Mouse (Mus musculus): ENCODE measurements around the gene Neurl4. TPM values are rescaled to one million over a fixed set of nuclear protein-coding genes. Genes with fewer than 3 reads are reported as not detected.
A peak's percentile ranks its signal among the peaks of the same experiment; 100 is the strongest.

Gene Neurl4
- polyA plus RNA-seq, 1 experiment from 2014 or later: 9.7 TPM

DNA sequence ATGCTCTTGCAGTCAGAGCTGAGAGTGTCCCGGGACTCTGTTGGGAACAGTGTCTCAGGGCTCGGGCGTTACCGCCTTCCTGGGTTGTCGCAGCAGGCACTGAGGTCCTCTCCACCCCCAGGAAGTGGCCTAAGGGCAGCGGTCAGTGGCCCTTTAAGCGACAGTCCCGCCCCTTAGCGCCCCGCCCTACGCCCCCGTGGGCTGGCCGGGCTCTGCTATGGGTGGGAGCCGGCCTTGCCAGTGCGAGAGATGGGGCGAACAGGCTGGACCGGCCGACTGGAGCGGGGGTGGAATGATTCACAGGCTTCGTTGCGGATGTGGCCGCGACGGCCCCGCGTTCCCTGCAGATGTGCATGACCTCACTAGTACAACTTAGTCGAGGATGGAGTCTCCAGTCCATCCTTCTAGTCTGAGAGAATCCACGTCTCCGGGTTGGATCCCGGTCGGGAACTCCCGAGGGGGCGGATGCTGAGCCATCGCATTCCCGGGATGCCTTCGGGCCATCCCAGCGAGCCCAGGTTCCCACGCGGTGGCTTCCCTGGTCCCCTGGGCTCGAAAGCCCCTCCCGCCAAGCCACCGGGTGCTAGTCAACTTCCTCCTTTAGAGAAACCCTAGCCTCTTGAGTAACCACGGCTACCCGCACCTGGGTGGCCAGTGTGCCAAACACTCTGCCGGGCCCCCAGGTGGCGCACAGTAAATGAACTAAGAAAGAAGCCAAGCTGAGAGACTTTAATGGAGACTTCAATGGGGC lies 19.8 kb upstream of the Neurl4 start, which contains the start of gene Kctd11:
TSS of gene Kctd11 (minus strand) at position 554 of the 751 bp plus-strand sequence.
- H3K4me1 ChIP-seq (replicated peaks; ENCODE audit: insufficient read depth, low read length): peaks cover 27% of the 10 kb centered on the region
- H3K9ac ChIP-seq (ENCODE audit: low read depth, low read length): peak within 1 kb of the TSS; percentile 59
- DNase-seq (ENCODE audit: low spot score): peak; percentile 93
- H3K4me2 ChIP-seq (ENCODE audit: low read length): peak within 1 kb of the TSS; percentile 82
- no peaks in the 10 kb centered on the region for H3K9me3 ChIP-seq (replicated peaks; ENCODE audit: low read length)
- no peaks in the 10 kb centered on the region for H3K27me3 ChIP-seq (ENCODE audit: insufficient read depth, low read length)
- WGBS: under 1% methylated on average over 46 of the region's 46 CpGs
- peak within 1 kb of the TSS; percentile 46 for H3K4me3 ChIP-seq (replicated peaks; ENCODE audit: low read depth, low read length)
- H3K36me3 ChIP-seq (ENCODE audit: insufficient read depth, low read length): no peaks in the 10 kb centered on the region
- peak within 1 kb of the TSS; percentile 91 for H3K27ac ChIP-seq
- peak; percentile 87 for ATAC-seq (replicated peaks; ENCODE audit: low FRiP score, low read depth)
- TF ChIP-seq CTCF (IDR thresholded peaks at IDR 0.05; ENCODE audit: low read depth): peak; percentile 63

DNA sequence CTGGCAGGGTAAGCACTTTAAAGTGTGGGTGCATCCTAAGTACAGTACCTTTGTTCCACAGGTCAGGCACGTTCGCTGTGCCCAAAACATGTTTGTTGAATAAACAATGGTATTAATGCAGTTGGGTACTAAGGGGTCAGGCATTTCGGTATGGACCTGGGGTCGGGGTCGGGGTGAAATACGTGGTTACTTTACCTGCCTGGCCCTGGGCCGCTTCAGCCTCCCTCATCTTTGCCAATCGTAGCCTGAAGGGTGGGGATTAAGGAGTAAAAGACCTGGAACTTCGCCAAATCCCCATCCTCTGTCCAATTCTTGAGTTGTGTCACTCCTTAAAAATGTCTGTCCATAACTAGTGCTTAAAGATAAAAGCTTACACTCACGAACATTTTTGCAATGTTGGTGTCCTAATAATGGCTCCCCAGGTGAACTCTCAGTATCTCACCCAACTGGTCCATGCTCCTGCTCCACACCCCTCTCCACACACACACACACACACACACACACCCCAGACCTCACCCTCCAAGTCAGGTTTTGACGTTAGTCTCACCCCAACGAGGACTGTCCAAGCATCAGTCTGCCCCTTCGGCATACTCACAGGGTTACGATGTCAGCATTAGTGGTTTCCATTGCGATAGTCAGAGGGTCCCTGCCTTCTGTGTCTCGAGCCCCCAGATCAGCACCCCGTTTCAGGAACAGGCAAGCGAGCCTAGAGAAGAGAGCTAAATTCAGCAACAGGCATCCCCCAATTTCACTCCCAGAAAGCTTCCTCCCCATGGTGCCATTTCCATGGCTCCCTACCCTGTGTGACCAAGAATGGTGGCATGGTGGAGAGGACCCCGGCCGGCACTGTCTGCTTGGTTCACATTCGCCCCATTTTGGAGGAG lies 18.8 kb upstream of the Neurl4 start:
- H3K27me3 ChIP-seq (ENCODE audit: insufficient read depth, low read length): no peaks in the 10 kb centered on the region
- no peak for DNase-seq (ENCODE audit: low spot score)
- H3K4me3 ChIP-seq (replicated peaks; ENCODE audit: low read depth, low read length): peak overlapping the region; percentile 46
- H3K4me1 ChIP-seq (replicated peaks; ENCODE audit: insufficient read depth, low read length): peaks cover 27% of the 10 kb centered on the region
- H3K4me2 ChIP-seq (ENCODE audit: low read length): peak overlapping the region; percentile 82
- WGBS: 53% methylated on average over 21 of the region's 21 CpGs
- H3K27ac ChIP-seq: peak overlapping the region; percentile 91
- H3K9ac ChIP-seq (ENCODE audit: low read depth, low read length): peak overlapping the region; percentile 59
- ATAC-seq (replicated peaks; ENCODE audit: low FRiP score, low read depth): peak; percentile 2; the same call in 1 of the 2 replicates
- no peak for TF ChIP-seq CTCF (IDR thresholded peaks at IDR 0.05; ENCODE audit: low read depth)
- no peaks in the 10 kb centered on the region for H3K9me3 ChIP-seq (replicated peaks; ENCODE audit: low read length)
- no peaks in the 10 kb centered on the region for H3K36me3 ChIP-seq (ENCODE audit: insufficient read depth, low read length)

DNA sequence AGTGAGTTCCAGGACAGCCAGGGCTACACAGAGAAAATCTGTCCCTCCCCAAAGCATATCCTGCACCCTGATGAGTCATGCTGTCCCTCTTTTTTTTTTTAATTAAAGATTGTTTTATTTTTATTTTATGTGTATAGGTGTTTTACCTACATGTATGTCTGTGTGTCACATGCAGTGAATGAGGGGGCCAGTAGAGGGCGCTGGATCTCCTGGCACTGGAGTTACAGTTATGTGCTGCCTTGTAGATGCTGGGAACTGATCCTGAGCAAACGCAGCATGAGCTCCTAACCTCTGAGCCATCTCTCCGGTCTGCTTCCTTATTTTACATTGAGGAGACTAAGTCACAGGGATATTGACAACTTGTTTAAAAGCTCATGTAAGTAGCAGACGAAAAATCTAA lies 17.8 kb upstream of the Neurl4 start:
- no peak overlapping the region for H3K4me2 ChIP-seq (ENCODE audit: low read length)
- H3K4me3 ChIP-seq (replicated peaks; ENCODE audit: low read depth, low read length): no peak overlapping the region
- no peaks in the 10 kb centered on the region for H3K27me3 ChIP-seq (ENCODE audit: insufficient read depth, low read length)
- TF ChIP-seq CTCF (IDR thresholded peaks at IDR 0.05; ENCODE audit: low read depth): peak; percentile 58
- no peak for DNase-seq (ENCODE audit: low spot score)
- WGBS: 72% methylated on average over 4 of the region's 4 CpGs
- H3K9ac ChIP-seq (ENCODE audit: low read depth, low read length): no peak overlapping the region
- no peaks in the 10 kb centered on the region for H3K9me3 ChIP-seq (replicated peaks; ENCODE audit: low read length)
- peaks cover 22% of the 10 kb centered on the region for H3K4me1 ChIP-seq (replicated peaks; ENCODE audit: insufficient read depth, low read length)
- H3K36me3 ChIP-seq (ENCODE audit: insufficient read depth, low read length): no peaks in the 10 kb centered on the region
- no peak overlapping the region for H3K27ac ChIP-seq
- ATAC-seq (replicated peaks; ENCODE audit: low FRiP score, low read depth): no peak

GRCm38 (mm10) chr11:69883527-69884151 lies 17.2 kb upstream of the Neurl4 start:
- Histone ChIP-seq H3K9me3 (replicated peaks; ENCODE audit: low read length) (no peaks in the 10 kb centered on the region), H3K9ac (ENCODE audit: low read depth, low read length) (no peak overlapping the region), H3K4me3 (replicated peaks; ENCODE audit: low read depth, low read length) (no peak overlapping the region), H3K27ac (peak overlapping the region; percentile 2; the same call in 1 of the 2 replicates), H3K4me2 (ENCODE audit: low read length) (no peak overlapping the region), H3K27me3 (ENCODE audit: insufficient read depth, low read length) (no peaks in the 10 kb centered on the region), H3K36me3 (ENCODE audit: insufficient read depth, low read length) (no peaks in the 10 kb centered on the region), H3K4me1 (replicated peaks; ENCODE audit: insufficient read depth, low read length) (peaks cover 21% of the 10 kb centered on the region)
- 82% methylated on average over 8 of the region's 8 CpGs for WGBS
- no peak for DNase-seq (ENCODE audit: low spot score)
- ATAC-seq (replicated peaks; ENCODE audit: low FRiP score, low read depth): no peak
- TF ChIP-seq CTCF (IDR thresholded peaks at IDR 0.05; ENCODE audit: low read depth): no peak

- no peak overlapping the region for H3K9ac ChIP-seq (ENCODE audit: low read depth, low read length)
- ATAC-seq (replicated peaks; ENCODE audit: low FRiP score, low read depth) (no peak), DNase-seq (ENCODE audit: low spot score) (no peak)
- WGBS: 48% methylated on average over 9 of the region's 9 CpGs
- peak overlapping the region; percentile 30; the same call in 1 of the 2 replicates for H3K4me2 ChIP-seq (ENCODE audit: low read length)
- peaks cover 15% of the 10 kb centered on the region for H3K4me1 ChIP-seq (replicated peaks; ENCODE audit: insufficient read depth, low read length)
- no peaks in the 10 kb centered on the region for H3K9me3 ChIP-seq (replicated peaks; ENCODE audit: low read length)
- TF ChIP-seq CTCF (IDR thresholded peaks at IDR 0.05; ENCODE audit: low read depth): no peak
- H3K36me3 ChIP-seq (ENCODE audit: insufficient read depth, low read length): no peaks in the 10 kb centered on the region
- H3K27me3 ChIP-seq (ENCODE audit: insufficient read depth, low read length): no peaks in the 10 kb centered on the region
- H3K4me3 ChIP-seq (replicated peaks; ENCODE audit: low read depth, low read length): no peak overlapping the region
- peak overlapping the region; percentile 2; the same call in 1 of the 2 replicates for H3K27ac ChIP-seq
Measured at GRCm38 (mm10) chr11:69884240-69884639, 16.6 kb upstream of the Neurl4 start.

GRCm38 (mm10) chr11:69884663-69885062 lies 16.2 kb upstream of the Neurl4 start:
- Histone ChIP-seq H3K9ac (ENCODE audit: low read depth, low read length) (no peak overlapping the region), H3K4me1 (replicated peaks; ENCODE audit: insufficient read depth, low read length) (peaks cover 11% of the 10 kb centered on the region; the same call in 1 of the 2 replicates), H3K9me3 (replicated peaks; ENCODE audit: low read length) (no peaks in the 10 kb centered on the region), H3K36me3 (ENCODE audit: insufficient read depth, low read length) (no peaks in the 10 kb centered on the region), H3K27me3 (ENCODE audit: insufficient read depth, low read length) (no peaks in the 10 kb centered on the region), H3K4me3 (replicated peaks; ENCODE audit: low read depth, low read length) (no peak overlapping the region), H3K4me2 (ENCODE audit: low read length) (peak overlapping the region; percentile 30; the same call in 1 of the 2 replicates), H3K27ac (peak overlapping the region; percentile 2; the same call in 1 of the 2 replicates)
- WGBS: 66% methylated on average over 8 of the region's 8 CpGs
- TF ChIP-seq CTCF (IDR thresholded peaks at IDR 0.05; ENCODE audit: low read depth): no peak
- no peak for DNase-seq (ENCODE audit: low spot score)
- no peak for ATAC-seq (replicated peaks; ENCODE audit: low FRiP score, low read depth)
